Mouse (Mus musculus): ENCODE results near the gene Gid4.
A peak's percentile ranks its signal among the peaks of the same experiment; 100 is the strongest.
"Not testable (repeated sequence)": the region's sequence is repeated elsewhere in the genome, so short reads cannot be mapped to it uniquely, and the experiment has no call there.

Gid4 gene

DNA sequence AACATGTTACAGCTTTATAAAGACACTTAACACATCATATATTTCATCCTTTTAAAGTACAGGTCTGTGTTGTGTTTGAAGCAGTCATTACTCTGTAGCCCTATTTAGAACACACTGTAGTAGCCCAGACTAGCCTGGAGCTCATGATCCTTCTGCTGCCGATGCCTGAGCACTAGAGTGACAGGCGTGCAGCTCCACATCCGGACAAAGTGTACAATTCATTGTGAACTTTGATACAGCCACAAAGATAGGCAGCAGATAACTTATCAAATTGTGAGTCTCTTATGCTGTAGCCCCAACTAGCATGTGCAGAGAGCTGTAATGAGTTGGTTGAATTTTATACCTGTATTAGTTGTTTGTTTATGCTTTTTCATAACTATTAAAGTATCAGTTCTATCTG lies 10.7 kb downstream of the Gid4 start:
- DNase-seq (ENCODE audit: low read depth, low spot score) = no peak

DNA sequence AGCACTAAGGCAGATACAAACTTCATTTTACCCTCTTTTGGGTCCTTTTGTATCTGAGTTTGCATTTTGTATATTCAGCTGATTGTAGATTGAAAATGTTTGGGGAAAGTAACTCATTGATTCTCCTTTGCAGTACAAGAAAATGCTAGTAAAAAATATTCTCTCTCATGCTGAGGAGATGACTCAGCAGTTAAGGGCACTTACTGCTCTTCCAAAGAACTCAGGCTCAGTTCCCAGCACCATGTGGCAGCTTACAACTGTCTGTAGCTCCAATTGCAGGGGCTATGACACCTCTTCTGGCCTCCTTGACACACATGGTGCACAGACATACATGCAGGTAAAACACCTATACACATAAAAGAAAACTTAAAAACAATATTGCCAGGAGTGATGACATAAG lies 16.6 kb downstream of the Gid4 start:
- DNase-seq (ENCODE audit: low read depth, low spot score) = no peak

DNA sequence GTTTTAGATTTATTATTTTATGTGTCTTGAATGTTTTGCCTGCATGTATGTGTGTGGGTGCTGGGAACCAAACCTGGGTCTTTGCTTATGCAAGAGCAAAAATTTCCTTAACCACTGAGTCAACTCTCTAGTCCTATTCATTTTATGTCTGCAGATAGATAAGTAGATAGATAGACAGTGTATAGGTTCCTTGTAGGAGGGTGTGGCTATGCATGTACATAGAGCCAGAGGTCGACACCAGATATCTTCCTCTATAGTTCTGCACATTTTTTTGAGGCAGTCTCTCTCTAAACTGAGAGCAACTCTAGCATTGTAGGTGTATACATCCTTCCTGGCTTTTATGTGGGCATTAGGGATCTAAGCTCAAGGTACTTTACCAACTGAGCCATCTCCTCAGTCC lies 18.2 kb downstream of the Gid4 start:
- no peak for DNase-seq (ENCODE audit: low read depth, low spot score)

DNA sequence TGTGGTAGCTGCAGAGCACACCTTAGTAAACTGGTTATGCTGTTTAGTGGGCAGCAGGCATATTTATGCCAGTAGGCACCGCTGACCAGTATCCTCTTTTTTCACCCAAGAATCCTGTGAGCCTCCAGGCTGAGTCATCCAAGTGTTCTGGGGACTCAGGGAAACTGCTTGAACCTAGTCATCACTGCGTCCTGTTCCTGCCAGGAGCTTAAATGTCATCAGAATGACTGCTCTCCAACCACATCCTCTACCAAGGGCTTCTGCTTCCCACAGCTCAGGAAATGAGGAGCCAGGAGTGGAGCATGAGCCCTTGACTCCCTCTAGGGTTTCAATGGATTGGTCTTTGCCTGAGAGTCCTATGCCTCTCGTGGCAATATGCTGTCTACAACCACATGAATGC lies 19.7 kb downstream of the Gid4 start:
- no peak for DNase-seq (ENCODE audit: low read depth, low spot score)

GRCm38 (mm10) chr11:60439621-60440020 lies 22.7 kb downstream of the Gid4 start:
- DNase-seq (ENCODE audit: low read depth, low spot score) = not testable (repeated sequence)

- DNase-seq (ENCODE audit: low read depth, low spot score) = no peak
Observed at GRCm38 (mm10) chr11:60440176-60440575, 23.2 kb downstream of the Gid4 start.

DNA sequence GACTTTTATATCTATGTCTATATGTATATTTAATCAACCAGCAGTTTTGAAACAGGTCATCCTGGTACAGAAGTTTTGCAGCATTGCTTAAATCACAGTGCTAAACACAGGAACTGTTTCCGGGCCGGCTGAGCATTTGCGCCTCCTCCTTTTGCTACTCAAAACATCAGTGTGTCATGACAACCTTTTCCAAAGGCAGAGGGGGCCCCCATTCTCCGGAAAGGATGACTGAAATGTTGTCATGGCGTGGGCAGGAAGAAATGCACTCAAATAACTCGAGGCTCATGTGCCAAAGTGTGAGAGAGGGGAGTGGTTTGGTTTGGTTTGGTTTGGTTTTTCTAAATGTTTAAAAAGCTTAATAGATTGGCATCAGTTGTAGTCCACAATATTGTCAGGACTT lies 26.0 kb downstream of the Gid4 start:
- no peak for DNase-seq (ENCODE audit: low read depth, low spot score)

DNA sequence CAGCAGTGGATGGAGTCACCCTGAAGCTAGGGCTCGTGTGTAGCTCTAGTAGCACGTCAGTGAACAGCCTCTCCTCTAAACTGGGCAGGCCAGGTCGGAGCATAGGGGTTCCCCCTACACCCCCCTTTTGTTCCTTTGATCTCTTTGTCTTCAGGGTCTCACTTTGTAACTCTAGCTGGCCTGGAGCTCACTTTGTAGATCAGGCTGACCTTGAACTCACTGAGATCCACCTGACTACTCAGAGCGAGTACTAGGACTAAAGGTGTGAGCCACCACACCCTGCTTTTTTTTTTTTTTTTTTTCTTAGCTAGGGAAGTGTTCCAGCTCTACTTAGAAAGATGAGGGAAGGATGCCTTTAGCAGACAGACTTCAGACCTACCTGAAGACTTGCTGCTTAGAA lies 27.1 kb downstream of the Gid4 start:
- DNase-seq (ENCODE audit: low read depth, low spot score) = no peak

DNA sequence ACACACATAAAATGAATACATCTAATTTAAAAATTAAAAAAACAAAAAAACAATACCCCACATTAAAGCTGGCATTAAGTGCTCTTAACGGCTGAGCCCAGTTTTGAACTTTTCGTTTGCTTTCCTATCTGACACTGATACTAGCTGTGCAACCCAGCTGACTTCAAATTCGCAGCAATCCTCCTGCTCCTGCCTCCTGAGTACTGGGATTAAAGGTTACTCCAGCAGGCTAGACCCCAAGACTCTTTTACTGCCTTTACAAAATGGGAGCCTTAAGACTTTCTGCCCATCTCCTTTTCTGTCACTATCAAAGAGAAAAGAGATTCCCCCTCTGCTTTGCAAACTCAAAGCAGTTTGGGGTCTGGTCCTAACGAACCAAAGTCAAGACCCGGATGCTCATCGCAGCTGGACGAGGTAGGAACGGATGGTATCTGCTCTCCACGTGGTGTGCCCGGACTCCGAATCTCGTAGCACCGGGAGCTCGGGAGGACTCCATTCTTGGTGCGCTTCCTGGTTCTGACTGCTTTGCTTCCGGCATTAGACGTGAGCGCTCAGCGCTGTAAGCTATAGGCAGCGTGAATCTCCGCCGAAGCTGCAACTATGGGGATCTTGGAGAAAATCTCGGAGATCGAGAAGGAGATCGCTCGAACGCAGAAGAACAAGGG lies 37.3 kb downstream of the Gid4 start, which contains the start of gene Drg2:
Gene Drg2, plus strand, starts transcription at position 512 of the 665 bp plus-strand sequence.
- peak; percentile 76 for DNase-seq (ENCODE audit: low read depth, low spot score)

- DNase-seq (ENCODE audit: low read depth, low spot score) = no peak
Observed at GRCm38 (mm10) chr11:60454745-60455087, 37.8 kb downstream of the Gid4 start.

DNA sequence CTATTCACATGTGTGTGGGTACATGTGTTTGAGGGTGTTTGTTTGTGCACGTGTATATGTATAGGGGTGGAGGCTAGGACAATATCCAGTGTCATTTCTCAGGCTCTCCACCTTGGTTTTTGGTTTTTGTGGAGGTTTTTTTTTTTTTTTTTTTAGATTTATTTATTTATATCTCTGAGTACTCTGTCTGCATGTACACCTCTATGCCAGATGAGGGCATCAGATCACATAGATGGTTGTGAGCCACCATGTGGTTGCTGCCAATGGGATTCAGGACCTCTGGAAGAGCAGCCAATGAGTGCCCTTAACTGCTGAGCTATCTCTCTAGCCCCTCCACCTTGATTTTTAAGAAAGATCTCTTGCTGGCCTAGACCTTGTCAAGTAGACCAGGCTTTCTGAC lies 41.0 kb downstream of the Gid4 start:
- no peak for DNase-seq (ENCODE audit: low read depth, low spot score)

DNA sequence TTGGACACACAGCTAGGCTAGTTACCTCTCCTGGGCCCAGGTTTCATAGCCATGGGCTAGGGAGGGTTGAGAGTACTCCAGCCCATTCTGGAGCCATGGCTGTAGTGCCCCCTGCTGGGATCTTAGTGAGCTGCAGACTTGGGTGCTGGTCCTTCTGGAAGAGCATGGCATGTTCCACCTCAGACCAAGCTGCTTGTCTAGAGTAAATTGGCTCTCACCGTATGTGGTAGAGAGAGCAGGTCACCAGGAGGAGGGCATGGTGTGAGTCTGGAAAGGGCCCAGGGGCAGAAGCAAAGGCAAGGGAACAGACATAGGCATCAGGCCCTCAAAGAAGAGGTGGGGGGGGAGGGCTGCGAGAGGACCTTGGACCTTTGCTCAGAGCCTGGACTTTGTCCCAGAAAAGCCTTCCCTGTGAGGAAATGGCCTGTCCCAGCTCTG lies 49.0 kb downstream of the Gid4 start:
- no peak for DNase-seq (ENCODE audit: low read depth, low spot score)

DNA sequence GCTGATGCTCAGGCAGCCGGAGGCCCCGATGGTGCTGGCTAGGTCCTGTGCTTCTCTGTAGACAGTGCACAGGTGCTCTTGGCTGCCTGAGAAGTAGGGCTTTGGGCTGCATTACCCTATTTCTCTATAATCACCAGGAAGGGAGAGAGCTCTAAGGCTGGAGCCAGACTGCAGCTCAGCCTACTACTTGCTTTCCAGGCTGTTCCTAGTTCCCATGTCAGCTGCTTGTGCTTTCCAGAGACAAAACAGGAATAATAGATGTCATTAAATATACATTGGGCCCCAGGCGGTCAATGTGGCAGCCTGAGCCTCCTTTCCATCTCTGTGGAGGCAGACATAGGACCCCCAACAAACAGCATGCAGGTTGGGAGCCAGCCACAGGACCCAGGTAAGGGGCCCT lies 52.1 kb downstream of the Gid4 start, which contains the start of gene Myo15:
Gene Myo15, plus strand, starts transcription at position 301 of the 400 bp plus-strand sequence.
- DNase-seq (ENCODE audit: low read depth, low spot score) = no peak

DNA sequence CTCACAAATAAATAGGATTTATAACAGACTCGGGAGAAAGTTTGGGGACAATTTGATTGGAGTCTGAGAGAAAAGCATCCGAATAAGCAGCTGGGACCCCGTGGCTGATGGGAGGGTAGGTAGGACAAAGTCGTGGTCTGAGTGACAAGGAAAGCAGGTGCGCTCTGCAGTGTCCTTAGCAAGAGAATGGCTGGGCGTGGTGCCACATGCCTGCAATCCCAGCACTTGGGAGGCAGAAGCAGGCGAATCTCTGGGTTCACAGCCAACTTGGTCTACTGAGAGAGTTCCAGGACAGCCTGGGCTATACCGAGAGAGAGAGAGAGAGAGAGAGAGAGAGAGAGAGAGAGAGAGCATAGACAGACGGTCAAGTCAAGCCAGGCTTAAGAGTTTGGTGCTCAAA lies 53.8 kb downstream of the Gid4 start:
- no peak for DNase-seq (ENCODE audit: low read depth, low spot score)

DNA sequence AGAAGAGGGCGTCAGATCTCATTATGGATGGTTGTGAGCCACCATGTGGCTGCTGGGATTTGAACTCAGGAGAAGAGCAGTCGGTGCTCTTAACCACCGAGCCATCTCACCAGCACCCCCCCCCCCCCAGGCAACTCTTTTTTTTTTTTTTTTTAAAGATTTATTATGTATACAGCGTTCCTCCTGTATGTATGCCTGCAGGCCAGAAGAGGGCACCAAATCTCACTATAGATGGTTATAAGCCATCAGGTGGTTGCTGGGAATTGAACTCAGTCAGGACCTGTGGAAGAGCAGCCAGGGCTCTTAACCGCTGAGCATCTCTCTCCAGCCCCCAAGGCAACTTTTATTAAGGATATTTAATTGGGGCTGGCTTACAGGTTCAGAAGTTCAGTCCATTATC lies 57.6 kb downstream of the Gid4 start:
- no peak for DNase-seq (ENCODE audit: low read depth, low spot score)

- DNase-seq (ENCODE audit: low read depth, low spot score) = no peak
Observed at GRCm38 (mm10) chr11:60475668-60476362, 58.9 kb downstream of the Gid4 start.

- no peak for DNase-seq (ENCODE audit: low read depth, low spot score)
Observed at GRCm38 (mm10) chr11:60478121-60478520, 61.2 kb downstream of the Gid4 start.

DNA sequence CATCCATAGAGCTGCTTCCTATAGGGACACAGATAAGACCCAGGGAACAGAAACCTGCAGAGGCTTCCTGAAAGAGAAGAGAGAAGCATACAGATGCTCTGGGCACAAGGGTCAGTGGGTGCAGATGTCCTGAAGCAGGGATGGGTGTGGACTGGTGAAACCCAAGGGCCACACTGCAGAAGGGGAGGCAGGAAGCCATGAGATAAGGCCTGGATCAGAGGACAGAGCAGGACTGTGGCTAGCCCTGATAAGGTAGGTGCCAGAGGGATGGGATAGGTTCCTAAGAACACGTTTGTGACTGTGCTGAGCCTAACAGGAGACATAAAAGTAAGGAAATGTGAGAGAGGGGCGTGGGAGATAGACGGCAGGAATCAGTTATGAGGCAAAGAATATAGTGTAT lies 69.3 kb downstream of the Gid4 start:
- DNase-seq (ENCODE audit: low read depth, low spot score) = no peak

- DNase-seq (ENCODE audit: low read depth, low spot score) = no peak
Observed at GRCm38 (mm10) chr11:60492726-60493125, 75.8 kb downstream of the Gid4 start.

DNA sequence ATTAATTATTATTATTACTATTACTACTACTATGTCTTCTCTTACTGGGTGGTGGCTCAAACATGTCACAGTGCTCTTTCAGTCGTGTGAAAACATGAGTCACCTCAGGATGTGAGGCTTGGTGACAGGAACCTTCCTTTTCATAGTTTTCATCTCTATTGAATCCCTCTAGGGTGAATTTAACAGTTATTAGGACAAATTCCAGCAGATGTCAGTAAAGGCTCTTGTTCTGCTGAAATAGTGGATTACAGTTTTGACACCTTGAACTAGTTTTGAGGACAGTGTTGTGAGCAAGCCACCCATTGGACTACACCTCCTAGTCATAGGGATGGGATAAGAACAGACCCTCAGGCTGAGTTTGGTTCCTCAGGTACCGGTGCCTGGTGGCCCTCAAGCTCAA lies 78.7 kb downstream of the Gid4 start:
- no peak for DNase-seq (ENCODE audit: low read depth, low spot score)
